Mouse (Mus musculus) liver, adult 2 months (tissue): Measurements from ENCODE around the gene Fanci.

Experiments used
- CTCF ChIP-seq: fragments of 200-500 bp; IDR thresholded peaks from 2 replicates; pipeline ENCODE4 v1.5.1; 2011; ENCODE audit warnings: low read depth, low read length, control low read depth
- POLR2A ChIP-seq: fragments of 200-500 bp; IDR thresholded peaks from 2 replicates; pipeline ENCODE4 v1.6.1; 2011; ENCODE audit warnings: low read length, control low read depth; ENCODE audit not compliant: insufficient read depth; ENCODE audit errors: extremely low read depth

- TF ChIP-seq CTCF (no peak), POLR2A (no peak)
These were observed 106.0 kb downstream of the Fanci start for GRCm38 (mm10) chr7:79497701-79498115.
